ENCODE assay signal across 15 mouse cellular contexts in the genomic region with DNA sequence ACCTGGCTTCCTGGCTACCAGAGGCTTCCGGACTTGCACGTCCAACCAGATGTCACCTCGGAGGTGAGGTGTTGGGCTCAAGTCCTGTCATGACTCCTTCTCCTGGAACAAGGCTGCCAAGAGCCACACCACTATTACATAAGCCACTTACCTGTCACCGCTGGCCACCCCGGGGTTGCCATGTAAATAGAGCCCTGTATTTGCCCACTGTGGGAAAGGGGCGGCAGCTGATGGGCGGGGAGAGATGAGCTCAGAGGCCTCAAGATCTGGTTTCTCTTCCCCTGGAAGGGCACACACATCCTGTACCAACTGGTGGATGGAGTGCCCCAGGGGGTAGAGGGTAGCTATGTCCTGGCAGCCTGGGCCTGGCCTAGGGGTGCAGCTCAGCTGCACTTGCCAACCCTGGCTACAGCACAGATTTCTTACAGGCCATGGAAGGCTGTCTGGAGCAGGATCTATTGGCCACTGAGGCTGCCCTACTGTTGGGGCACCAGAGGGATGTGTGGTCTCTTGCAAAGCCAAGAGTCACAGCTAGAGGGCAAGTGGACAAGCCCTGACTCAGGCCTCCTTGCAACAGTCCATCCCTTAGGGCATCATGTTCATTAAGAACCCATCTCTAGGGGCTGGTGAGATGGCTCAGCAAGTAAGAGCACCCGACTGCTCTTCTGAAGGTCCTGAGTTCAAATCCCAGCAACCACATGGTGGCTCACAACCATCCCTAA.
DNase-seq lines count a peak whose midpoint lies in the region; ATAC-seq and TF ChIP-seq lines count a peak whose summit lies in the region.
"Had no signal": no experiment of that assay in that cellular context is flagged by ENCODE, and none has a peak within 500 bp of the region (broad histone marks: within the 10 kb centered on the region; RNA-seq: fewer than 3 reads in every experiment).

No protein-coding gene starts in this region.

- H3K4me2 ChIP-seq in kidney, embryonic 14.5 days (replicated peaks; ENCODE audit: low read depth, low read length), result no peak overlapping the region
- no peak overlapping the region for H3K4me2 ChIP-seq in stomach, postnatal 0 days (replicated peaks; ENCODE audit: low read depth)
- no peak overlapping the region for H3K4me2 ChIP-seq in hindbrain, embryonic 16.5 days (ENCODE audit: low read length)
- H3K4me2 ChIP-seq: embryonic facial prominence, embryonic 13.5 days; midbrain, embryonic 12.5 days; neural tube, embryonic 13.5 days had no signal

- TF ChIP-seq EP300 in stomach, postnatal 0 days (optimal IDR thresholded peaks at IDR 0.05), result no peak

- H3K9me3 ChIP-seq in kidney, embryonic 14.5 days (ENCODE audit: control insufficient read depth, low read length), result no peaks in the 10 kb centered on the region
- no peaks in the 10 kb centered on the region for H3K9me3 ChIP-seq in stomach, postnatal 0 days (ENCODE audit: control insufficient read depth, low read length)
- H3K9me3 ChIP-seq in hindbrain, embryonic 16.5 days (ENCODE audit: control insufficient read depth, low read length), result no peaks in the 10 kb centered on the region
- H3K9me3 ChIP-seq: embryonic facial prominence, embryonic 13.5 days; G1E; midbrain, embryonic 12.5 days; neural tube, embryonic 13.5 days had no signal

- no peak overlapping the region for H3K4me3 ChIP-seq in kidney, embryonic 14.5 days (ENCODE audit: low read length)
- no peak overlapping the region for H3K4me3 ChIP-seq in lung, adult 2 months (replicated peaks; ENCODE audit: extremely low read depth, low read depth, low read length)
- no peak overlapping the region for H3K4me3 ChIP-seq in stomach, postnatal 0 days (ENCODE audit: low read depth, low read length)
- no peak overlapping the region for H3K4me3 ChIP-seq in hindbrain, embryonic 16.5 days (ENCODE audit: low read length)
- H3K4me3 ChIP-seq: embryonic facial prominence, embryonic 13.5 days; midbrain, embryonic 12.5 days; neural tube, embryonic 13.5 days had no signal

- no peak overlapping the region for H3K9ac ChIP-seq in kidney, embryonic 14.5 days (ENCODE audit: low read depth, low read length)
- no peak overlapping the region for H3K9ac ChIP-seq in stomach, postnatal 0 days (ENCODE audit: low read length)
- no peak overlapping the region for H3K9ac ChIP-seq in hindbrain, embryonic 16.5 days (ENCODE audit: low read depth, low read length)
- H3K9ac ChIP-seq: embryonic facial prominence, embryonic 13.5 days; midbrain, embryonic 12.5 days; neural tube, embryonic 13.5 days had no signal

- TF ChIP-seq POLR2A in lung, adult 2 months (IDR thresholded peaks at IDR 0.05; ENCODE audit: borderline replicate concordance, extremely low read depth, low read depth, low read length), result no peak

- TF ChIP-seq CTCF in lung, adult 2 months (IDR thresholded peaks at IDR 0.05; ENCODE audit: insufficient read depth, low read length), result peak; percentile 42; the same call in 1 of the 2 replicates
- peak; percentile 41 for TF ChIP-seq CTCF in stomach, postnatal 0 days (IDR thresholded peaks at IDR 0.05; ENCODE audit: low read depth)

- H3K36me3 ChIP-seq in kidney, embryonic 14.5 days (ENCODE audit: control insufficient read depth, insufficient read depth, low read length), result no peaks in the 10 kb centered on the region
- no peaks in the 10 kb centered on the region for H3K36me3 ChIP-seq in stomach, postnatal 0 days (ENCODE audit: control insufficient read depth, insufficient read depth, low read length)
- no peaks in the 10 kb centered on the region for H3K36me3 ChIP-seq in hindbrain, embryonic 16.5 days (ENCODE audit: control insufficient read depth, insufficient read depth, low read length)
- H3K36me3 ChIP-seq: embryonic facial prominence, embryonic 13.5 days; G1E; midbrain, embryonic 12.5 days; neural tube, embryonic 13.5 days had no signal

- H3K27ac ChIP-seq in kidney, embryonic 14.5 days (ENCODE audit: low read depth, low read length), result peak overlapping the region; percentile 26; the same call in 1 of the 2 replicates
- H3K27ac ChIP-seq in stomach, postnatal 0 days (replicated peaks), result no peak overlapping the region
- H3K27ac ChIP-seq in hindbrain, embryonic 16.5 days (ENCODE audit: low read depth, low read length), result no peak overlapping the region
- H3K27ac ChIP-seq: embryonic facial prominence, embryonic 13.5 days; midbrain, embryonic 12.5 days; neural tube, embryonic 13.5 days had no signal

- no peak for DNase-seq in kidney, postnatal 4 days
- peak; percentile 13 to 36 for DNase-seq in urinary bladder, postnatal 36 days (ENCODE audit: low spot score in 2 of 2)
- no peak for DNase-seq in urinary bladder, postnatal 25 days (ENCODE audit: low spot score)
- peak; percentile 48 for DNase-seq in lung, adult 2 months
- DNase-seq in stomach, postnatal 0 days (ENCODE audit: low spot score), result peak; percentile 44
- DNase-seq in yolk sac, embryonic 10.5 days (ENCODE audit: low spot score), result no peak
- DNase-seq: adrenal gland, postnatal 10 days; cerebellum, adult 11 months; kidney, adult 11 months had no signal

- H3K27me3 ChIP-seq in kidney, embryonic 14.5 days (ENCODE audit: control insufficient read depth, insufficient read depth, low read length), result no peaks in the 10 kb centered on the region
- no peaks in the 10 kb centered on the region for H3K27me3 ChIP-seq in stomach, postnatal 0 days (ENCODE audit: control insufficient read depth, insufficient read depth, low read length)
- no peaks in the 10 kb centered on the region for H3K27me3 ChIP-seq in hindbrain, embryonic 16.5 days (replicated peaks; ENCODE audit: control insufficient read depth, insufficient read depth, low read length)
- H3K27me3 ChIP-seq: embryonic facial prominence, embryonic 13.5 days; midbrain, embryonic 12.5 days had no signal

- ATAC-seq in kidney, embryonic 14.5 days (ENCODE audit: low FRiP score, low TSS enrichment), result no peak
- peak; percentile 62 for ATAC-seq in stomach, postnatal 0 days (ENCODE audit: low FRiP score, low TSS enrichment)
- ATAC-seq in hindbrain, embryonic 16.5 days, result no peak

- H3K4me1 ChIP-seq in kidney, embryonic 14.5 days (ENCODE audit: control insufficient read depth, insufficient read depth, low read length), result peaks cover 32% of the 10 kb centered on the region
- H3K4me1 ChIP-seq in lung, adult 2 months (ENCODE audit: control insufficient read depth, insufficient read depth, low read length), result peaks cover 3% of the 10 kb centered on the region; the same call in 1 of the 2 replicates
- peaks cover 3% of the 10 kb centered on the region; the same call in 1 of the 2 replicates for H3K4me1 ChIP-seq in stomach, postnatal 0 days (replicated peaks; ENCODE audit: control insufficient read depth, insufficient read depth)
- no peaks in the 10 kb centered on the region; the same call in 1 of the 2 replicates for H3K4me1 ChIP-seq in hindbrain, embryonic 16.5 days (ENCODE audit: control insufficient read depth, insufficient read depth, low read depth, low read length)

- WGBS in kidney, embryonic 14.5 days, result 83% methylated on average over 8 of the region's 8 CpGs
- 60% methylated on average over 8 of the region's 8 CpGs for WGBS in lung, adult 2 months
- WGBS in stomach, postnatal 0 days, result 76% methylated on average over 8 of the region's 8 CpGs
- 87% methylated on average over 8 of the region's 8 CpGs for WGBS in hindbrain, embryonic 16.5 days

Comparison
In these comparisons a context has a peak if more than half of its experiments do, and no peak if none do; other contexts are left out.
1. DNase-seq: peak in urinary bladder, postnatal 36 days (2 of 2), lung, adult 2 months (single experiment) and stomach, postnatal 0 days (single experiment); none in kidney, postnatal 4 days (0 of 2), urinary bladder, postnatal 25 days (single experiment) and yolk sac, embryonic 10.5 days (single experiment).